Mouse (Mus musculus): ENCODE results near the gene Ankrd23. TPM values are rescaled to one million over a fixed set of nuclear protein-coding genes. Genes with fewer than 3 reads are reported as not detected.

Ankrd23 gene
- total and polyA plus RNA-seq, 2 experiments from 2014 or later, result 34.2 to 93.8 TPM

GRCm38 (mm10) chr1:36580384-36581207 is 43.9 kb upstream of the Ankrd23 start:
- DNase-seq (ENCODE audit: low spot score), result peak; percentile 46
- H3K4me1 ChIP-seq (ENCODE audit: control insufficient read depth, insufficient read depth), result peaks cover 34% of the 10 kb centered on the region
- WGBS, result 3% methylated on average over 17 of the region's 17 CpGs

GRCm38 (mm10) chr1:36579974-36580383 is 43.3 kb upstream of the Ankrd23 start:
- no peaks in the 10 kb centered on the region for H3K9me3 ChIP-seq (replicated peaks; ENCODE audit: control insufficient read depth, low read length)
- H3K4me3 ChIP-seq (ENCODE audit: low read depth, low read length), result peak overlapping the region; percentile 14; the same call in 1 of the 2 replicates
- H3K9ac ChIP-seq (replicated peaks; ENCODE audit: low read depth, low read length), result peak overlapping the region; percentile 35; the same call in 1 of the 2 replicates
- peaks cover 34% of the 10 kb centered on the region for H3K4me1 ChIP-seq (ENCODE audit: control insufficient read depth, insufficient read depth)
- no peak for ATAC-seq (ENCODE audit: insufficient read depth, low read depth)
- DNase-seq (ENCODE audit: low spot score), result no peak
- H3K36me3 ChIP-seq (replicated peaks; ENCODE audit: control insufficient read depth, insufficient read depth, low read length), result no peaks in the 10 kb centered on the region
- peak overlapping the region; percentile 76 for H3K27ac ChIP-seq (ENCODE audit: low read depth)
- peak overlapping the region; percentile 47 for H3K4me2 ChIP-seq (ENCODE audit: low read depth, low read length)
- TF ChIP-seq CTCF (IDR thresholded peaks at IDR 0.05; ENCODE audit: low read depth), result no peak
- no peak for TF ChIP-seq EP300 (IDR thresholded peaks at IDR 0.05; ENCODE audit: low read depth)
- no peaks in the 10 kb centered on the region for H3K27me3 ChIP-seq (ENCODE audit: control insufficient read depth, insufficient read depth, low read length)
- 37% methylated on average over 6 of the region's 6 CpGs for WGBS

More at GRCm38 (mm10) chr1:36580384-36581207, 43.9 kb upstream of the Ankrd23 start:
- peak overlapping the region; percentile 47 for H3K4me2 ChIP-seq (ENCODE audit: low read depth, low read length)
- peak; percentile 81 for ATAC-seq (ENCODE audit: insufficient read depth, low read depth)
- H3K36me3 ChIP-seq (replicated peaks; ENCODE audit: control insufficient read depth, insufficient read depth, low read length), result no peaks in the 10 kb centered on the region
- peak overlapping the region; percentile 14 for H3K4me3 ChIP-seq (ENCODE audit: low read depth, low read length)
- no peaks in the 10 kb centered on the region for H3K9me3 ChIP-seq (replicated peaks; ENCODE audit: control insufficient read depth, low read length)
- H3K27ac ChIP-seq (ENCODE audit: low read depth), result peak overlapping the region; percentile 76
- peak overlapping the region; percentile 35 for H3K9ac ChIP-seq (replicated peaks; ENCODE audit: low read depth, low read length)
- H3K27me3 ChIP-seq (ENCODE audit: control insufficient read depth, insufficient read depth, low read length), result no peaks in the 10 kb centered on the region
- no peak for TF ChIP-seq EP300 (IDR thresholded peaks at IDR 0.05; ENCODE audit: low read depth)
- TF ChIP-seq CTCF (IDR thresholded peaks at IDR 0.05; ENCODE audit: low read depth), result no peak

- Histone ChIP-seq H3K4me3 (ENCODE audit: low read depth, low read length) (no peak overlapping the region), H3K27ac (ENCODE audit: low read depth) (no peak overlapping the region), H3K4me2 (ENCODE audit: low read depth, low read length) (no peak overlapping the region), H3K4me1 (ENCODE audit: control insufficient read depth, insufficient read depth) (peaks cover 38% of the 10 kb centered on the region), H3K9me3 (replicated peaks; ENCODE audit: control insufficient read depth, low read length) (no peaks in the 10 kb centered on the region), H3K9ac (replicated peaks; ENCODE audit: low read depth, low read length) (no peak overlapping the region), H3K27me3 (ENCODE audit: control insufficient read depth, insufficient read depth, low read length) (no peaks in the 10 kb centered on the region), H3K36me3 (replicated peaks; ENCODE audit: control insufficient read depth, insufficient read depth, low read length) (no peaks in the 10 kb centered on the region)
- 77% methylated on average over 6 of the region's 6 CpGs for WGBS
- TF ChIP-seq CTCF (IDR thresholded peaks at IDR 0.05; ENCODE audit: low read depth) (no peak), EP300 (IDR thresholded peaks at IDR 0.05; ENCODE audit: low read depth) (no peak)
- no peak for DNase-seq (ENCODE audit: low spot score)
- ATAC-seq (ENCODE audit: insufficient read depth, low read depth), result no peak
These were observed 40.5 kb upstream of the Ankrd23 start for GRCm38 (mm10) chr1:36576991-36577675.

GRCm38 (mm10) chr1:36575347-36575746 is 38.7 kb upstream of the Ankrd23 start:
- TF ChIP-seq CTCF (IDR thresholded peaks at IDR 0.05; ENCODE audit: low read depth) (no peak), EP300 (IDR thresholded peaks at IDR 0.05; ENCODE audit: low read depth) (no peak)
- H3K4me1 ChIP-seq (ENCODE audit: control insufficient read depth, insufficient read depth), result peaks cover 36% of the 10 kb centered on the region

GRCm38 (mm10) chr1:36574196-36574955 is 37.7 kb upstream of the Ankrd23 start:
- Histone ChIP-seq H3K27me3 (ENCODE audit: control insufficient read depth, insufficient read depth, low read length) (no peaks in the 10 kb centered on the region), H3K36me3 (replicated peaks; ENCODE audit: control insufficient read depth, insufficient read depth, low read length) (no peaks in the 10 kb centered on the region), H3K4me3 (ENCODE audit: low read depth, low read length) (no peak overlapping the region), H3K9ac (replicated peaks; ENCODE audit: low read depth, low read length) (no peak overlapping the region), H3K9me3 (replicated peaks; ENCODE audit: control insufficient read depth, low read length) (no peaks in the 10 kb centered on the region), H3K27ac (ENCODE audit: low read depth) (no peak overlapping the region), H3K4me2 (ENCODE audit: low read depth, low read length) (no peak overlapping the region), H3K4me1 (ENCODE audit: control insufficient read depth, insufficient read depth) (peaks cover 33% of the 10 kb centered on the region)
- TF ChIP-seq CTCF (IDR thresholded peaks at IDR 0.05; ENCODE audit: low read depth) (no peak), EP300 (IDR thresholded peaks at IDR 0.05; ENCODE audit: low read depth) (no peak)
- 87% methylated on average over 5 of the region's 5 CpGs for WGBS
- DNase-seq (ENCODE audit: low spot score), result no peak
- ATAC-seq (ENCODE audit: insufficient read depth, low read depth), result no peak

More at GRCm38 (mm10) chr1:36575347-36575746, 38.7 kb upstream of the Ankrd23 start:
- H3K27ac ChIP-seq (ENCODE audit: low read depth), result no peak overlapping the region
- no peaks in the 10 kb centered on the region for H3K36me3 ChIP-seq (replicated peaks; ENCODE audit: control insufficient read depth, insufficient read depth, low read length)
- H3K4me3 ChIP-seq (ENCODE audit: low read depth, low read length), result no peak overlapping the region
- no peaks in the 10 kb centered on the region for H3K27me3 ChIP-seq (ENCODE audit: control insufficient read depth, insufficient read depth, low read length)
- H3K9me3 ChIP-seq (replicated peaks; ENCODE audit: control insufficient read depth, low read length), result no peaks in the 10 kb centered on the region
- H3K4me2 ChIP-seq (ENCODE audit: low read depth, low read length), result no peak overlapping the region
- H3K9ac ChIP-seq (replicated peaks; ENCODE audit: low read depth, low read length), result no peak overlapping the region
- no peak for ATAC-seq (ENCODE audit: insufficient read depth, low read depth)
- WGBS, result 67% methylated on average over 6 of the region's 6 CpGs
- no peak for DNase-seq (ENCODE audit: low spot score)
